Mouse (Mus musculus): Measurements from ENCODE around the gene Rhobtb1. TPM values are rescaled to one million over a fixed set of nuclear protein-coding genes. Genes with fewer than 3 reads are reported as not detected.
A peak's percentile ranks its signal among the peaks of the same experiment; 100 is the strongest.

Rhobtb1 gene
- polyA plus RNA-seq, 1 experiment from 2014 or later = 32.9 TPM

- WGBS = 82% methylated on average over 5 of the region's 5 CpGs
- Histone ChIP-seq H3K4me3 (no peak overlapping the region), H3K36me3 (peaks cover 13% of the 10 kb centered on the region), H3K4me1 (replicated peaks) (peaks cover 17% of the 10 kb centered on the region), H3K27ac (ENCODE audit: poor library complexity, severe bottlenecking) (no peak overlapping the region), H3K9me3 (replicated peaks) (no peaks in the 10 kb centered on the region), H3K27me3 (replicated peaks) (no peaks in the 10 kb centered on the region), H3K4me2 (no peak overlapping the region), H3K9ac (no peak overlapping the region)
- ATAC-seq (ENCODE audit: insufficient number of reproducible peaks, low FRiP score) = no peak
Measured at GRCm38 (mm10) chr10:69210659-69211058, 59.4 kb downstream of the Rhobtb1 start.

GRCm38 (mm10) chr10:69211560-69211959, 60.3 kb downstream of the Rhobtb1 start:
- 49% methylated on average over 8 of the region's 8 CpGs for WGBS
- peak overlapping the region; percentile 98; the same call in 1 of the 2 replicates for H3K27ac ChIP-seq (ENCODE audit: poor library complexity, severe bottlenecking)
- peaks cover 16% of the 10 kb centered on the region for H3K36me3 ChIP-seq
- no peak for ATAC-seq (ENCODE audit: insufficient number of reproducible peaks, low FRiP score)
- no peaks in the 10 kb centered on the region for H3K27me3 ChIP-seq (replicated peaks)
- H3K4me3 ChIP-seq = peak overlapping the region; percentile 79
- H3K9me3 ChIP-seq (replicated peaks) = no peaks in the 10 kb centered on the region
- peak overlapping the region; percentile 87 for H3K4me2 ChIP-seq
- peaks cover 17% of the 10 kb centered on the region for H3K4me1 ChIP-seq (replicated peaks)
- peak overlapping the region; percentile 97 for H3K9ac ChIP-seq

- Histone ChIP-seq H3K27ac (ENCODE audit: poor library complexity, severe bottlenecking) (peak overlapping the region; percentile 98), H3K9me3 (replicated peaks) (no peaks in the 10 kb centered on the region), H3K4me1 (replicated peaks) (peaks cover 17% of the 10 kb centered on the region), H3K27me3 (replicated peaks) (no peaks in the 10 kb centered on the region), H3K36me3 (peaks cover 17% of the 10 kb centered on the region), H3K4me2 (peak overlapping the region; percentile 87), H3K9ac (peak overlapping the region; percentile 97), H3K4me3 (peak overlapping the region; percentile 79)
- WGBS = 3% methylated on average over 14 of the region's 14 CpGs
- ATAC-seq (ENCODE audit: insufficient number of reproducible peaks, low FRiP score) = no peak
Measured at GRCm38 (mm10) chr10:69211976-69212375, 60.7 kb downstream of the Rhobtb1 start.

GRCm38 (mm10) chr10:69212542-69213440, 61.6 kb downstream of the Rhobtb1 start, which contains the start of gene A930033H14Rik:
Gene A930033H14Rik, minus strand, starts transcription at chr10:69213098.
- Histone ChIP-seq H3K4me1 (replicated peaks) (peaks cover 19% of the 10 kb centered on the region), H3K9ac (peak within 1 kb of the TSS; percentile 97), H3K4me2 (peak within 1 kb of the TSS; percentile 87), H3K4me3 (peak within 1 kb of the TSS; percentile 79), H3K9me3 (replicated peaks) (no peaks in the 10 kb centered on the region), H3K27me3 (replicated peaks) (no peaks in the 10 kb centered on the region), H3K36me3 (peaks cover 22% of the 10 kb centered on the region), H3K27ac (ENCODE audit: poor library complexity, severe bottlenecking) (peak within 1 kb of the TSS; percentile 98)
- peak; percentile 90 for ATAC-seq (ENCODE audit: insufficient number of reproducible peaks, low FRiP score)
- under 1% methylated on average over 83 of the region's 84 CpGs for WGBS

GRCm38 (mm10) chr10:69213451-69213877, 62.2 kb downstream of the Rhobtb1 start:
- no peaks in the 10 kb centered on the region for H3K9me3 ChIP-seq (replicated peaks)
- peak overlapping the region; percentile 98 for H3K27ac ChIP-seq (ENCODE audit: poor library complexity, severe bottlenecking)
- no peaks in the 10 kb centered on the region for H3K27me3 ChIP-seq (replicated peaks)
- peaks cover 26% of the 10 kb centered on the region for H3K4me1 ChIP-seq (replicated peaks)
- peak overlapping the region; percentile 79 for H3K4me3 ChIP-seq
- H3K36me3 ChIP-seq = peaks cover 24% of the 10 kb centered on the region
- peak overlapping the region; percentile 87 for H3K4me2 ChIP-seq
- H3K9ac ChIP-seq = peak overlapping the region; percentile 97
- WGBS = 1% methylated on average over 21 of the region's 21 CpGs
- peak; percentile 52 for ATAC-seq (ENCODE audit: insufficient number of reproducible peaks, low FRiP score)

- peaks cover 21% of the 10 kb centered on the region for H3K36me3 ChIP-seq
- H3K4me3 ChIP-seq = peak overlapping the region; percentile 79
- H3K9me3 ChIP-seq (replicated peaks) = no peaks in the 10 kb centered on the region
- peak overlapping the region; percentile 97 for H3K9ac ChIP-seq
- H3K27me3 ChIP-seq (replicated peaks) = no peaks in the 10 kb centered on the region
- peak overlapping the region; percentile 87 for H3K4me2 ChIP-seq
- peak overlapping the region; percentile 98 for H3K27ac ChIP-seq (ENCODE audit: poor library complexity, severe bottlenecking)
- peaks cover 31% of the 10 kb centered on the region for H3K4me1 ChIP-seq (replicated peaks)
- WGBS = 10% methylated on average over 5 of the region's 5 CpGs
- no peak for ATAC-seq (ENCODE audit: insufficient number of reproducible peaks, low FRiP score)
Measured at GRCm38 (mm10) chr10:69213986-69214385, 62.8 kb downstream of the Rhobtb1 start.

GRCm38 (mm10) chr10:69217127-69217690, 66.0 kb downstream of the Rhobtb1 start:
- Histone ChIP-seq H3K4me3 (no peak overlapping the region), H3K9ac (no peak overlapping the region), H3K27me3 (replicated peaks) (no peaks in the 10 kb centered on the region), H3K27ac (ENCODE audit: poor library complexity, severe bottlenecking) (no peak overlapping the region), H3K9me3 (replicated peaks) (no peaks in the 10 kb centered on the region), H3K4me1 (replicated peaks) (peaks cover 46% of the 10 kb centered on the region), H3K36me3 (peaks cover 16% of the 10 kb centered on the region), H3K4me2 (no peak overlapping the region)
- no peak for ATAC-seq (ENCODE audit: insufficient number of reproducible peaks, low FRiP score)
- WGBS = 87% methylated on average over 4 of the region's 4 CpGs

- Histone ChIP-seq H3K36me3 (peaks cover 16% of the 10 kb centered on the region), H3K4me1 (replicated peaks) (peaks cover 47% of the 10 kb centered on the region), H3K27me3 (replicated peaks) (no peaks in the 10 kb centered on the region), H3K4me2 (no peak overlapping the region), H3K9me3 (replicated peaks) (no peaks in the 10 kb centered on the region), H3K27ac (ENCODE audit: poor library complexity, severe bottlenecking) (no peak overlapping the region), H3K4me3 (no peak overlapping the region), H3K9ac (no peak overlapping the region)
- ATAC-seq (ENCODE audit: insufficient number of reproducible peaks, low FRiP score) = peak; percentile 36; the same call in 1 of the 2 replicates
- 46% methylated on average over 14 of the region's 14 CpGs for WGBS
Measured at GRCm38 (mm10) chr10:69218458-69219288, 67.4 kb downstream of the Rhobtb1 start.

- 72% methylated on average over 2 of the region's 2 CpGs for WGBS
- no peak overlapping the region for H3K4me3 ChIP-seq
- no peaks in the 10 kb centered on the region for H3K9me3 ChIP-seq (replicated peaks)
- H3K9ac ChIP-seq = no peak overlapping the region
- H3K36me3 ChIP-seq = peaks cover 16% of the 10 kb centered on the region
- H3K27me3 ChIP-seq (replicated peaks) = no peaks in the 10 kb centered on the region
- no peak overlapping the region for H3K4me2 ChIP-seq
- peaks cover 47% of the 10 kb centered on the region for H3K4me1 ChIP-seq (replicated peaks)
- H3K27ac ChIP-seq (ENCODE audit: poor library complexity, severe bottlenecking) = no peak overlapping the region
- ATAC-seq (ENCODE audit: insufficient number of reproducible peaks, low FRiP score) = no peak
Measured at GRCm38 (mm10) chr10:69219289-69219626, 68.0 kb downstream of the Rhobtb1 start.

GRCm38 (mm10) chr10:69220296-69220695, 69.1 kb downstream of the Rhobtb1 start:
- Histone ChIP-seq H3K4me1 (replicated peaks) (peaks cover 48% of the 10 kb centered on the region), H3K9me3 (replicated peaks) (no peaks in the 10 kb centered on the region), H3K4me2 (no peak overlapping the region), H3K27ac (ENCODE audit: poor library complexity, severe bottlenecking) (no peak overlapping the region), H3K36me3 (peaks cover 19% of the 10 kb centered on the region), H3K9ac (no peak overlapping the region), H3K27me3 (replicated peaks) (no peaks in the 10 kb centered on the region), H3K4me3 (no peak overlapping the region)
- WGBS = 79% methylated on average over 6 of the region's 6 CpGs
- ATAC-seq (ENCODE audit: insufficient number of reproducible peaks, low FRiP score) = no peak

- Histone ChIP-seq H3K4me1 (replicated peaks) (peaks cover 48% of the 10 kb centered on the region), H3K9ac (no peak overlapping the region), H3K27me3 (replicated peaks) (no peaks in the 10 kb centered on the region), H3K9me3 (replicated peaks) (no peaks in the 10 kb centered on the region), H3K4me3 (no peak overlapping the region), H3K36me3 (peaks cover 19% of the 10 kb centered on the region), H3K4me2 (no peak overlapping the region), H3K27ac (ENCODE audit: poor library complexity, severe bottlenecking) (no peak overlapping the region)
- 85% methylated on average over 9 of the region's 9 CpGs for WGBS
- ATAC-seq (ENCODE audit: insufficient number of reproducible peaks, low FRiP score) = no peak
Measured at GRCm38 (mm10) chr10:69221148-69221547, 69.9 kb downstream of the Rhobtb1 start.

Measured in heart, embryonic 12.5 days (tissue).